Mouse (Mus musculus) olfactory bulb, adult 2 months (tissue): Measurements from ENCODE around the gene Aspscr1.

ENCODE experiments used
- CTCF ChIP-seq: fragments of 200-500 bp; IDR thresholded peaks from 2 replicates; pipeline ENCODE4 v1.5.1; 2012; ENCODE audit warnings: low read depth, mild to moderate bottlenecking, low read length, moderate library complexity; ENCODE audit not compliant: insufficient read depth
- POLR2A ChIP-seq: fragments of 200-500 bp; IDR thresholded peaks from 2 replicates; pipeline ENCODE4 v1.6.1; 2012; ENCODE audit warnings: mild to moderate bottlenecking, low read depth, low read length, moderate library complexity; ENCODE audit not compliant: insufficient read depth

- TF ChIP-seq CTCF, result no peak
- no peak for TF ChIP-seq POLR2A
Observed at GRCm38 (mm10) chr11:120628601-120629340, 44.0 kb upstream of the Aspscr1 start.
